Mouse (Mus musculus) olfactory bulb, adult 2 months (tissue): ENCODE results near the gene Cntnap5c.

Experiments
- CTCF ChIP-seq: fragments of 200-500 bp; IDR thresholded peaks from 2 replicates; pipeline ENCODE4 v1.5.1; 2012; ENCODE audit warnings: low read depth, mild to moderate bottlenecking, low read length, moderate library complexity; ENCODE audit not compliant: insufficient read depth
- POLR2A ChIP-seq: fragments of 200-500 bp; IDR thresholded peaks from 2 replicates; pipeline ENCODE4 v1.6.1; 2012; ENCODE audit warnings: mild to moderate bottlenecking, low read depth, low read length, moderate library complexity; ENCODE audit not compliant: insufficient read depth

DNA sequence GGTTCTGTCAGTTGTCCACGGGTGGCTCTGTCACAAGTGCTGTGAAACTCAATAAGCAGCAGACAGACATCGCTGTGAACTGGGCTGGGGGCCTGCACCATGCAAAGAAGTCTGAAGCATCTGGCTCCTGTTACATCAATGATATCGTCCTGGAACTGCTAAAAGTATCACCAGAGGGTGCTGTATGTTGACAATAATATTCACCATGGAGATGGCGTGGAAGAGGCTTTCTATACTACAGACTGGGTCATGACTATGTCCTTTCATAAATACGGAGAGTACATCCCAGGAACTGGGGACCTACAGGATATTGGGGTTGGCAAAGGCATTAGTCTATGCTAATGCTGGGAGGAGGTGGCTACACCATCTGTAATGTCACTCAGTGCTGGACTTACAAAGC is 27.3 kb upstream of the Cntnap5c start, which contains the start of gene Gm21834:
- no peak for TF ChIP-seq POLR2A
- TF ChIP-seq CTCF = no peak
